Mouse (Mus musculus): Measurements from ENCODE around the gene Agbl3.

Agbl3 gene

DNA sequence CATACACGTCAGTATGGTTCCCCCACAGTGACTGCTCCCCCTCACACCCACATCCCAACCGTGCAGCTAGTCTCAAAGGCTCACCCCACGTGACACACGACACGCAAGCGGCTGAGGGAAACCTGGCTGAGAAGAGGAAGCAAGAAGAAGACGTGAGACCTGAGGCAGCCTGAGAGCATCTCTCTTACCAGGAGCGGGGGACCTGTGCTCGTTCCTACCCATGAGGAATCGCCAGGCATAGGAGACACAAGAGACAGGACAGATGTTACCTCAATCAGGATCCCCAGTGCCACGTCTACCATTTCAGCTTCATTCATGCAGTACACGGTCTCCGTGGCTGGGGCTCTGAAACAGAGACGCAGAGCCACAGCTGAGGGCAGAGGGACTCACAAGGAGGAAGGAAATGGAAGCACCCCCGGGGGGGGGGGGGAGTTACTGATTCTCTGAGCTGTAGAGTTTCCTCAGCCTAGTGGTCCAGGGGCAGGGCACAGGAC is 95.1 kb downstream of the Agbl3 start:
- no peak for DNase-seq

DNA sequence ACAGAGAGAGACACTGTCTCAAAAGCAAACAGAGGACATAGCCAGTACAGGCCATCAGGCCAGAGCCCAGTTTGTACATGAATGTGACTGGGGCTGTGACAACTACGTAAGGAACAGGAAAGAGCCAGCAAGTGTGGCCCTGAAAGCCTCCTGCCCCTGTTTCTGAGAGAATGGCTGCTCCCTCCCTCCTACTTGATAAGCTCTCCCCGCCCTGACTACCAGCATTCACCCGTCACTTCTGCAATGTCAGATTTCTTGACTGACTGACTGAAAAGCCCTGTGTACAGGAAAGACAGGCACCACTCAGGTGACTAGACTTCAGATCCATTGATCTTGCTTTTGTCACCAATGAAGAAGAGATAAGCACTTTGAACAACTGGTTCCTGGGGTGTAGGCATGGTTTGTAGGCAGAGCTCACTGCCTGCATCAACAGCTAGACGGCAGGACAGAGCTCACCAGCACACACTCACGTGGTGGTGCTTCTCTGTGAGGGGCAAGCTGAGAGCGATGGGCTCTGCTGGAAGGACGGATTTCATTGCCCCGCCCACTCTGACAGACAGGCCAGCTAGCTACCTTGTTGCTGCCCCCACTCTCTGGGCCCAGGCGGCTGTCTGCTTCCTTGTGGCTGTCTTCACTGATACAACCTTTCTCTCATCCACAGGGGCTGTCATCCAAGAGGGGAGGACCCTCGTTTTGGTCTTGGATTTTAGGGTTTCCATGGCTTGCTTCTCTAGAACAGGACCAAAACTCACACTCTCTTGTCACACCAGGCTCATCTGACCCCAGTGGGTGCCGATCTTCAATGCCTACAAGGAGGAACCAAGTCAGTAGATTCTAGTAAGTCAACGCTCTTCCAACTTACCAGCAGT is 96.0 kb downstream of the Agbl3 start:
- DNase-seq, result no peak

DNA sequence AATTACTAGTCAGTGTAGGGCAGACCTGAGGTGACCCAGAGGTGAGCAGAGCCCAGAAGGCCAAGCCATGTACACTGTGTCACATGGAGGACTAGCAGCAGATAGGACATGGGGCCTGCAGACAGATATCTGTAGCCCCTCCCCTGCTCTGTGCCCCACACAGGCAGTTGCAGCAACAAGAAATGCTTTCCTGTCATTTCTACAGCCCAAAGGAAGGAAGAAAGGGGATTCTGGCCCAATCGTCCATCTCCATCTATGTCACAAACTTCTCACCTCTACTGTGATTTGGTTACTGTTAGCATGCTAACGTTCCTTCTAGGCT is 96.6 kb downstream of the Agbl3 start:
- no peak for DNase-seq

DNA sequence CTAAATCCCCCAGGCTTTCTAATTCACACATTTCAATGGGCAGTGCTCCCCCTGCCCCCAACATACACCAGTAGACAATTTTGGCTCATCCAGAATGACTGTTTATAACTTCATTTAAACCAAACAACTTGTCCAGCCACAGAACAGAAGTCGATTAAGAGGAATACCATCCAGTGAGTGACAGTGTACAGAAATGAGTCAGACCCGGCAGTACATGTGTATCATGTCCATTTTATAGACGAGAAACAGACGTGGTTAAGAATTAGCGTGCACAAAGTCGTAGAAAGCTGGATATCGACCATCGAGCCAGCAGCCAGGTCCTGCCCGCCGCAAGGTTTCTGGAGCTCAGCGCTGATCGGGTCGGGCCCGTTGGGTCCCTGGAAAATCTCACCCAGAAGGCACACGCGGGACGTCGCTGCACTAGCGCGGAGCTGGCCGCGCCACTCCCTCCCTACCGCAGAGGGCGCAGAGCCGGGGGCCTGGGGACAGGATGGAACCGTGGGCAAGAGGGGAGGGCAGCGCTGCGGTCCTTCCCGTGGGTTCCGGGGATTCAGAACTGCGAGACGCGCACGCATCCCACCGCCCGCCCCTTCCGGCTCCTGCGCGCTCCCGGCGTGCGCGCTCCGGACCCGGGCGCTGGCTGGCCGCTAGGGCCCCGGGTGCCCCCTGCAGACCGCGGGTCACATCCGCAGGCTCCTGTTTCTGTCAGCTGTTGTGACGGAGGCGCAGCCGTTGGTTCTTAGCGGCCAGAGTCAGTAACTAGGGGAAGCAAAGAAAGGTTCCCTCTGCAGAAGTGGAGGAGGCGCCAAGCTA is 97.5 kb downstream of the Agbl3 start, which contains the start of gene Cyren:
Gene Cyren, minus strand, starts transcription at position 552 of the 813 bp plus-strand sequence.
- peak; percentile 94 for DNase-seq

DNA sequence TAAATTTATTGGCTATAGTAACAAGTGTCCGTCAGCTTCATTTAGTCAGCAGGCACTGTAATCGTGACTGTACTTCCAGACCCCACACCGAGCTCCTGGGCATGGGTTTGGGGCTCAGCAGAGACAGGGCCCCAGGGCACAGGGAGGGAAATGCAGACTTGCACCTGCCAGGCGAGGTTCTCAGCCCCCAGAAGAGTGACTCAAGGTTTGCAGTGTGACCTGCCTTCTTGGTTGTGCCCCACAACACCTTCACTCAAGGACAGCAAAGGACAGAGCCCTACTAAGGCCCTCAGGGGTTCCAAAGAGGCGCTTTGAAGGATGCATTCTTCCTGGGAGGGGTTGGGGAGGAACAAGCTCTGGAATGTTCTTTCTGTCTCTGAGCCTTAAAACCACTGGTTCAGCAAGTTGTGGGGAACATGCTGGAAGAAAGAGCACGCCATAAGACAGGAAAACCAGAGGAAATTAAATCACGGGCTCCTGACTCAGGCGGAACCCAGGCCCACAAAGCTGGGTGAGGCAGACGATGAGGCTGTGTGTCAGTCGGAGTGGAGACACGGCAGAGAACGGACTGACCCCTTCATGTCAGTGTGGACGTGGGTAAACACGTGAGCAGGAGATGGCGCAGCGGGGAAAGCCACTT is 99.0 kb downstream of the Agbl3 start:
- no peak for DNase-seq

DNA sequence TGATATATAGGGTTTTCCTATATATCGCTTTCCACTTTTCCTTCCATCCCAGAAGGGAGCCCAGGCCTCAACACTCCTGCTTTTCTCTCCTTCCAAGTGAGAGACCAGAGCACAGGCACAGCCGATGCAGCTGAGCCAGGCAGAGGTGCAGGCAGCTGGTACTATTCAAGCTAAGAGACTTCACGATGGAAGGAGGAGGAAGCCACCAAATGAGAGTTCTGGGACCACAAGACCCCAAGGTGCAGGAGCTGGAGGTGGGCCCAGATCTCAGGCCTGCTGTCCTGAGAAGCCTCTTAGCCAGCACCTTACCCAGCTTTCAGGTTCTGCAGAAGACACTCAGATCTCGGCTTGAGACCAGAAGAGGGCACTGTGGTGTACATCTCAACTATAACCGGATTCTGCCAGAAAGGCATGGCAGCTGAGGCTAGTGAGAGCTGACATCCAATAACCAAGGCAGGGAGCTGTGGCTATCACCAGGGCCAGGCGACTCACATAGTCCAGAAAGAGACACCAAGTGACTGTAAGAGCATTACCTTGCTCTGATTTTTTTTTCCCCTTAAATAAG is 99.8 kb downstream of the Agbl3 start:
- peak; percentile 59 for DNase-seq

DNA sequence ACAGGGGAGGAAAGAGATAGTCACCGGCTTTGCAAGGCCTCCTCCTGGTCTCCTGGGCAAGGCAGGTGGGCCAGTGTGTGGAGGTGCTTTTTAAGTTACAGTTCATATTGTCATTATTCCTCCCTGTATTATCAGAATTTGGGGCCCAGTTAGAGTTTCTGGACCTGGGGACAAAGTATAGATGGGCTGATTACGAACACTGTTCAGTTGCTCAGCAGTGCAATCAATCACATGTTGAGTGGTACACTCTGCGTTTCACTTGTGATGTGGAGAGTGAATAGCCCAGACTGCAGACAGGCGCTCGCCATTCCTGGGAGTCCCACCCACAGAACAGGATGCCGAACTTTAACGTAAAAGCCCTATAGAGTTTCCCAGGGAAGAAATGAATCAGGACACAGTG is 104.5 kb downstream of the Agbl3 start:
- no peak for DNase-seq

DNA sequence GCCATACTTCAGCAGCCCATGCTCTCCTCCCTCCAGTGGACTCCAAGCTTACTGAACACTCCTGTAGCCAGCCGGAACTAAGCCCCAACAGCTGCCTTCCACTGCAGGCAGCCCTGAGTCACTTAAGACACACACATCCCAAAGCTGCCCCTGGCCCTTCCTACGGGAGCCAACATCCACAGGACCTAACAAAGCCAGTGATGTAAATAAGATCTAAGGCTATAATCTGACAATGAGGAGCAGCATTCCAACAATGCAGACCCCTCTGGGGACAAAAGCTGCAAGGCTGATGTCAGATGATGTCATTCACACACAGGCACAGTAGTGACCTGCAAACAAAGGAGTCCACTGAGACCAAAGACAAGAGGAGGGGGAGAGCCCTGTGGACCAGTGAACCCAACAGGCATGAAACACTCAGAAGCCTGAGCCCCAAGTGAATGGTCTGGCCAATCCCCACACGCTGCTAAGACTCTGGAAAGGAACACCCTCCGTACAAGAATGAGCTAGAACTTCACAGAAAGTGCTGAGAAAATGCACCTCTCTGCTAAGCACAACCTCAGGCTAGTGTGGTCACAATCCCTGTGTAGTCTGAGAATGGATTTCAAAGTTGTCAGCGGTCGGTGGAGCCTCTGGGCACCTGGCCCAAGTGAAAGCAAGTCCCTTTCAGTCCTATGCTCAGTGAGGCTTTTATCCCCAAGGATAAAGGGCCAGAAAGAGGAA is 107.1 kb downstream of the Agbl3 start:
- DNase-seq, result no peak

DNA sequence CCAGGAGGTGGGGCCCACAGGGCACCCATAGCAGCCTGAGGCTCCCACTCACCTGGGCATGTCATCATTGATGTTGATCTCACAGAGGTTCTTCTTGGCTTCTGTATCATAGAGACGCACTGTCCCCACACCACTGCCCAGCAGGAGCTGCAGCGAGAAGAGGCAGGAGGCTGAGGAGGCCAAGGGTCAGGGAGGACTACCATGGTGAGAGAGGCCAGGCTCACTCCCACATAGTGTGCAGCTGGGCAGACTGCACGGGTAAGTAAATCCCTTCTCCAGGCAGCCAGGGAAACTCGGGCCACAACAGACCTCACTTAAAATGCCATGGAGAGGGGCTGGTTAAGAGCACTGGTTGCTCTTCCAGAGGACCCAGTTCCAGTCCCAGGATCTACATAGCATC is 109.0 kb downstream of the Agbl3 start:
- no peak for DNase-seq

DNA sequence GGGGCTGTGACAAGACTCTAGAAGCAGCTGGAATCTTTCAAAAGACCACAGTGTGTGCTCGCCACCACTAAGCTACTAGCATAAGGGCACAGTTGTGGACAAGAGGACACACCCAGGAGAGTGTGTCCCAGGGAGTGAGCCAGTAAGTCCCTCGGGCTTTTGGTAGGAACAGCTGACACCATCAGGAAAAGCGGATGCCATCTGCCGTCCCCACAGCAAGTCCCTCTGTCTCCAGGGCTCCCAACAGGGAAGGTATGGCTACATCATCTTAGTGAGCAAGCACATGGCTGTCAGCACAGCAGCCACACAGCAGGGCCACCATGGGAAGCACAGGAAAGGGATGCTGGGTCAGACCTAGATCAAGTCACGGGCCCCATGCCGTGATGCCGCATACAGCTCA is 115.3 kb downstream of the Agbl3 start:
- no peak for DNase-seq

DNA sequence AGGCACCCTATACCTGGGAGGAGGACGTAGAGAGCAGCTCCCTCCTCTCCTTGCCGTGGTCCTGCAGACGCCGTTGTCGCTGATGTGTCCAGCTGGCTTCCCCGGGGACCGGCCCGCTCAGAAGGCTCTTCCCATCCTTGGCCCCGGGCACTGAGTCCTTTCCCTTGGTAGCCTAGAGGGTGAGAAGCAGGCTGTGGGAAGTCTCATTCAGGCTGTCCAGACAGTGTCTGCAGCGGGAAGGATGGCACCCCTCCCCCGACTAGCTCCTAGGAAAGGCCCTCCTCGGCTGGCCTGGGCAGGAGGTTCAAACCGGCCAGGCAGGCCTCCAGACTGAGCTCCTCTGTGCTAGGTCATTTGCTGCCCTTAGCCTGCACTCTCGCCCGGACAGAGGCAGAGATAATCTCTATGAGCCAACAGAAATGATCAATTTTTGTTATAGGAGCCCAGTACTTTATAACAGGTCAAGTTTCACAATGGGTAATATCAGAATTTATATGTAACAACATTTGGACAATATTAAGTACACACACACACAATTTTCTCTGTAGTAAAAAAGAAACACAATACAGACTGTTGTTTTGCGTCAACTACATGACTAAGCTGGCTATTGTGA is 116.0 kb downstream of the Agbl3 start:
- DNase-seq, result no peak

DNA sequence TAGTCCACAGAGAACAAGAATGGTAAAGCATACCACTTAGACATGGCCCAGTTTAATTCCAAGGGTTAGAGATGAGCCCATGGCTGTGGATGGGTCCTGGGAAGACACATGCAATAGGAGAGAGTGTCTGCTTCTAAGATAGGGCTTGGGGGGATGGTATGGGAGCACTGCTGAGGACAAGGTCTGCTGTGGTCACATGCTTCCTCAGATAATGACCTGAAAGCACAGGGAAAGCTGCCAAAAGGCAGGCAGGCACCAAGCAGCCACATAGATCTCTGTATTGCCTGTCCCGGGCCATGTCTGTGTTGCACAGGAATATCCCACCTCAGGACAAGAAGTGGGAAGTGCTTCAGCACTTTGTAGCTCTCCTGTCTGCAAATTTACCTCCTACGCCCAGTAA is 118.9 kb downstream of the Agbl3 start:
- no peak for DNase-seq

DNA sequence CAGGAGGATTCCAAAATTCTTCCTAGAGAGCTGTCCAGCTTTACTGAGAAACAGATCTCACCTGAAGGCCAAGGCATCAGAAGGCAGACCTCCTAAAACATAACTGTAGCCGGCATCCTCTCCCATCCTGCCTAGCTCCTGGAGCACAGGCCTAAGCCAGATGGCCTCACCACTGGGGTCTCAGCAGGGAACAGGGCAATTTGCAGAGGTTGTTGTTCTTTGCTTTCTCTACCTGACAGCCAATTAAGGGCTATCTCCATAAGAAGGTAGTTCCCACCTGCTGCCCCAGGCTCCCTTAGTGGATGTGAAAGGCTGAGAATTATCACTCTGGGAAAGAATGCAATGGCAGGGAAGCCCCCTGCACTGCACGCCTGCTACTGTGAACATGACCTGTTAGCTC is 120.8 kb downstream of the Agbl3 start:
- no peak for DNase-seq

DNA sequence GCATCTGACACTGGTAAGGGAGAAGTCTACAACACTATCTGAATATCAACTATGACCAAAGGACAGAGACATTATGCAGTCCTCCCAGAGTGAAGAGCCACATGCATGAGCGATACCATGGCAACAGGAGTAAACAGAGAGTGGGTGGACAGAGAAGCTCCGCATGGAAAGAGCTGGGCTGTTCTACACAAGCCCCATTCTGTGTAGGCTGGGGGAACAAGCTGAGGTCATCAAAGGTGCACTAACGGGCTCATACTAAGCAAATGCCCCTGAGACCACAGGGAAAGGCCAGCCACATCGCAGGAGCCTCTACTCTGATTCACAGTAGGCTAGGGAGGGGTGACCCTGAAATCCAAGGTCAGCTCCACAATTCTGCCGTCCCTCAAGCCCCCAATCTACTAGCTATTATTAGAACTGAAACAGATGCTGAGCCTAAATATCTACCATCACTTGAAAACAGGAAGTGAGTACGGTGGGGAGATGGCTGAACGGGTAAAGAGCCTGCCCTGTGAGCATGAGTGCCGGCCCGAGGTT is 121.7 kb downstream of the Agbl3 start:
- DNase-seq, result no peak

DNA sequence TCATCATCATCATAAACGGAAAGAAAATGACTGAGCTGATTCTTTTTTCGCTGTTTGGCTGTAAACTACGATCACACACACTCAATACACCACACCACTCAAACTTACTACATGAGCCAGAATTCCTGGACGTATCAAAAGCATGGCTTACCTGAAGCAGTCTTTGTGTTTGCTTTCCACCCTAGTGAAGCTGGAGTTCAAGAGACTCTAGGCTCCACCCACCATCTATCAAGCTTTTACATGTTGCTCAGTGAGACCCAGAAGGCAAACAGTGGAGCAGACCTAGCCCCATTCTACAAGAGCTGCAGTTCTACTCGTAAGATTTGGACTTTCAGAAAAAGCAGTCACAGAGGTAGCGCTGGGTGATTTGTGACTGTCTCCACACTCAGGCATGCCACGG is 122.3 kb downstream of the Agbl3 start:
- DNase-seq, result no peak

DNA sequence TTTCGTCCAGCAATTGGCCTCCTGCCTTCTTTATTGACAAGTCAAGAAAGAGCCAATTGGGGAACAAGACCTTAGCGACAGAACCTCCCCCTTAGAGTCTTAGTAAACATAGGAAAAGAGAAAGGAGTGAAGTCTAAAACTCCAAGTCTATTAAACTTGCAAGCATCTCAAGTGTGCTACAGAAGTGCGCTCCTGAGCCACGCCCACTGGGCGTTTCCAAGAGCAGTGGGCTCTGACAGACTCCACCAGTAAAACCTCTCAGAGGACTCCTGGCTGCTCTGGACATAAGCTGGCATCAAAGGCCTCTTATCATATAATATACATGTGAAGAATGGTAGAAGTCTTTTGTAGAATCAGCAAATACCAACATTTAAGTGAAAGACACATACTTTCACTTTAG is 123.2 kb downstream of the Agbl3 start:
- peak; percentile 74 for DNase-seq

DNA sequence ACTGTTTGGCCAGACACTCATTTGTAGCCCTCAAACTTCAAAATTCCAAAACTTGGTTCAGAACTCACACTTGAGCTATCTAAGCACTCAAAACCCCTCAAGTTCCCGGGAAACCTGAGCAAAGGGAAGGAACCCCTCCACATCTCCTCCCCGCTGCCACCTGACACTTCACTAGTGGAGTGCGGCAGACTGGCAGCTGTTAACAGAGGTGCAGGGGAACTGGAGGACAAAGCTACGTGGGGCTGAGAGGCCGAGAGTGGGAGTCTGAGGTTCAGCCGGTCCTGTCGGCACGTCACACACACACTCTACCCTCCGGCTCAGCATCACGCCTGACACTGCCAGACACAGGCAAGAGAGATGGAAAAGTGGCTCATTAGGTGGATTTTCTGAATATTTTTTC is 123.6 kb downstream of the Agbl3 start:
- peak; percentile 30 for DNase-seq

DNA sequence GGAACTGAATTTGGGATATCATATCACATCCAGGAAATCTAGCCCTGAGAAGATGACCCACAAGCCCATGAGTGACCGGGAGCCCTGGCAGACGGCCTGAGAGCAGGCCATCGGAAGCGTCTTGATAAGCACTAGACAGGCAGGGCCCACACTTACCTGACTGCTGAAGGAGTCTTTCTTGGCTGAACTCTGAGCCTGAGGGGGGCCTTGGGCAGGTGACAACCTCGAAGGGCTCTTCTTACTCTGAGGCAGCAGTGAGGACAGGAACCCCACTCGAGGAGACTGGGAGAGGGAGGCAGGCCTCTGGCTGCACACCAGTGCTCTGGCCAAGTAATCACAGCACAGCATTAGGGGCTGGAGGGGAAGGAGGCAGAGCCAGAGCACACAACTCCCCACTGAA is 124.1 kb downstream of the Agbl3 start:
- DNase-seq, result peak; percentile 50

DNA sequence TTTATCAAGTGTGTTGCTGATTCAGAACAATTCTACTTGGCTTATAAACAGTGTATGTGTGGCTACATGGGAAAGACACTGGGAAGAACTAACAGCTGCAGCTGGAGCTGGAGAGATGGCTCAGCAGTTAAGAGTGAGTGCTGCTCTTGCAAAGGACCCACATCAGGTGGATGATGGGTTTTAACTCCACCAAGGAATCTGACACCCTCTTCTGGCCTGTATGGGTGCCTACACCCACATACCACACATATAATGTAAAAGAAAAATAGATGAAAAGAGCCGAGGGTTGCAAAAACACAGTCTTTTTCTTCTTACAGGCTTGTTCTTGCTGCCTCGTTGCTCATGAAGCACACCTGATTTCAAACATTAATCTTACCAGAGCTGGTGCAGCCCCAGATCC is 125.9 kb downstream of the Agbl3 start:
- DNase-seq, result no peak

DNA sequence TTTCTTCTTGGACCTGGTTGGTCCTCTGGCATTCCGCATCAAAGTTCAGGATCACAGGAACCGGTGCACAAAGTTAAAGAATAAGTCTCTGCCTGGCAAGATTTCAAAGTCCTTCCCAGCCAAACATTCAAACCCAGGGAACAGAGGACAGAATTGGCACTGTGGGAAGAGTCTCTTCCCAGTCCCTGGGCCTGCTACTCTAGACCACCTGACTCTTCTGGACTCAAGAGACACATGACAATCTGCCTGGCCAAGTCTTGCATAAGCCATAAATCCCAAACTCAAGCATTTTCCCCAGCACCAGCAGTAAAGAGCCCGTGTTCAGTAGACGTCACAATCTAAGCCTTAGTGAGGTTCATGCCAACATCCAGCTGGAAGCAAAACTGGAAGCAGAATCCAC is 126.4 kb downstream of the Agbl3 start:
- DNase-seq, result no peak

DNA sequence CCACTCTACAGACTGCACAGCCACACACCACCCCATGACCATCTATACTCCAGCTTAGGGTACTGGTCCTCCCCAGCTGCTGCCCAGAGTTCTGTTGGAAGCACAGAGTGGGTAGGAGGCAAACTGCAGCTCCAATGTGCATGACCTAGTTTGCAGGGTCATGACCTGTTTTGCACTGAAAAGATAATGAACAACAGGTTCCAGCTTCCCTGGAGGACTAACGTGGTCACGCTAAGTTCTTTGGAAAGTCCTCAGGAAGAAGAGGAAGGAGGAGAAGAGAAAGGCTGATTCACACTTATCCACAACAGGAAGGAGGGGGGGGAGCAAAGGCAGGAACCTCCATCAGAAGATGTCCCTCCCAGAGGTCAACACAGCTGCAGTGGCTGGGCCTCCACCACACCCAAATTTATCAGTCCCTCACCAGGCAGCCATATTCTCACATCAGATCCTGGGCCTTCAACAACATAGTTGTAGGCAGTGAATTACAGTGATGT is 126.9 kb downstream of the Agbl3 start:
- DNase-seq, result no peak
